Mouse (Mus musculus): ENCODE data around the gene Bex3. TPM values are rescaled to one million over a fixed set of nuclear protein-coding genes. Genes with fewer than 3 reads are reported as not detected.
"Not testable (repeated sequence)": the region's sequence is repeated elsewhere in the genome, so short reads cannot be mapped to it uniquely, and the experiment has no call there.

The Bex3 gene
- polyA plus RNA-seq (2015; fragmentation: Nextera tagmentation; extraction: Ambion mirVana) = 517 and 589 TPM in 2 replicates

DNA sequence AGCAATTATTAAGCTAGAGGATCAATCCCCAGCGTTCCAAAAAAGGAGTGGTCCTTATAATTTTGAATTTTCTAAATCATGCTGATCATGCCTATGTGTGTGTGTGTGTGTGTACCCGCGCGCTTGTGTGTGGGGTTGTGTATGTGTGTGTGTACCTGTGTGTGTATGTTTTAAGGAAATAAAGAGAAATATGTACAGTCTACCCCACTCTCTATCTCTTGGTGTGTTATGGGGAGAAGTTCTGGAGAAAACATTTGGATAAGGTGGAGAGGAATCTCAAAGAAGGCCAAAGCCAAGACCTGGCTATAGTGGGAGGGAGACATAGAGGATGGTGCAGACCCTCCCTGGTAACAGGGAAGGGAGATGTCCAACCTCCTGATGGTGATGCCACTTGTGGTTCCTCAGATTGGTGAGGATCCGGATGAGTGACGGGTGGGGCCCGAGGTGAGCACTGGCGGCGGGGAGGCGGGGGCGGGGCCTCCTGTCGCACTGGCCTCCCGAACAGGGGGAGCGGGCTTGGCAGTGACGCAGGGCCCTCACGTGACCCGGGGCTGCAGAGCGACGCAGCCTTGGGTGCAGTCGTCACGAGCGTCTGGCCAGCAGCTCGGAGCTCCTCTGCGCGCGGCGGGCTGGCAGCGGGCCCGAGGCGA is at the start of gene Bex3:
Gene Bex3, plus strand, starts transcription at position 511 of the 650 bp plus-strand sequence.
- Histone ChIP-seq H3K9ac (peak within 1 kb of the TSS; percentile 80), H3K4me1 (peaks cover 13% of the 10 kb centered on the region; the same call in 1 of the 2 replicates), H3K4me2 (peak within 1 kb of the TSS; percentile 65), H3K27ac (replicated peaks) (peak within 1 kb of the TSS; percentile 65), H3K4me3 (peak within 1 kb of the TSS; percentile 58)
- ATAC-seq (ENCODE audit: extremely low read depth, insufficient number of reproducible peaks, low FRiP score, low TSS enrichment) = peak; percentile 89
- not testable (repeated sequence) for H3K9me3 ChIP-seq; H3K27me3 ChIP-seq (replicated peaks); H3K36me3 ChIP-seq
- 56% methylated on average over 6 of the region's 30 CpGs for WGBS

DNA sequence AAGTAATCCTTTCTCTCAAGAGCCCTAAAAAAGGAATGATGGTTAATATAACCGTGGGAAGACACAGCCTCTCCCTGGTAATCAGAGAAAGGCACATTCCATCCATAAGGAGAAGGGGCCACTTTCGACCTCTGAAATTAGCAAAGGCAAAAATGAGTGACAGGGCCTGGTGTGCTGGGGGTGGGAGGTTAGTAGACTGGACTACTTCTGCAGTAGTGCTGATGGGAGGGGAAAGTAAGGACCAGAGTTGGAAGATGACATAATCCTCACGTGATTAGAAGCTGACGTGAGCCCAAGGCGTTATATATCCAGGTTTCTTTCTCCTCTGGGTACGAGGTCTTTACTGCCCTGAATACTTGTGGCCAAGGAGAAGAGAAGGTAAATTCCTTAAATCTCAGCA is 46.3 kb upstream of the Bex3 start:
- peak overlapping the region; percentile 39; the same call in 1 of the 2 replicates for H3K27ac ChIP-seq (replicated peaks)
- no peak for ATAC-seq (ENCODE audit: extremely low read depth, insufficient number of reproducible peaks, low FRiP score, low TSS enrichment)
- no peak overlapping the region for H3K4me2 ChIP-seq
- H3K4me1 ChIP-seq = peaks cover 8% of the 10 kb centered on the region; the same call in 1 of the 2 replicates
- WGBS = 25% methylated on average over 6 of the region's 6 CpGs
- no peaks in the 10 kb centered on the region for H3K36me3 ChIP-seq
- H3K9ac ChIP-seq = no peak overlapping the region
- H3K9me3 ChIP-seq = no peaks in the 10 kb centered on the region
- H3K4me3 ChIP-seq = no peak overlapping the region
- no peaks in the 10 kb centered on the region for H3K27me3 ChIP-seq (replicated peaks)

DNA sequence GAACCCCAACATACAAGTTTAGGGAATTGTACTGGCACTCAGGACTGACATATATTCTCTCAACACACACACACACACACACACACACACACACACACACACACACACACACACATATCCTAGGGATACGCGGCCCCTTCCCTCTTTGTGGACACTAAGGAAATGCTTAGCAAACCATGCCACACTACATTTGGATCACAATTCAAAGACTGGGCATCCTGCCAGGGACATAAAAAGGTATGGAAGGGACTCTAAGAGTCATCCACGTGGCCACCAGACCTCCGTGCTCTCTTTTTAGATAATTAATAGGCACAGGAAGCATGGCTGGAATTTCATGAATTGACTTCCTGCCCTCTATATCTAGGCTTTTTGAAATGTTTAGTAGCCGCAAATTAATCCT is 42.3 kb upstream of the Bex3 start:
- Histone ChIP-seq H3K9me3 (no peaks in the 10 kb centered on the region), H3K9ac (no peak overlapping the region), H3K36me3 (no peaks in the 10 kb centered on the region), H3K4me1 (peaks cover 8% of the 10 kb centered on the region; the same call in 1 of the 2 replicates), H3K4me2 (no peak overlapping the region), H3K27ac (replicated peaks) (0 out of 2 replicates have a peak overlapping the region, but pooled peaks have one; percentile 39), H3K27me3 (replicated peaks) (no peaks in the 10 kb centered on the region), H3K4me3 (no peak overlapping the region)
- 35% methylated on average over 5 of the region's 5 CpGs for WGBS
- ATAC-seq (ENCODE audit: extremely low read depth, insufficient number of reproducible peaks, low FRiP score, low TSS enrichment) = no peak; the same call in 1 of the 2 replicates

DNA sequence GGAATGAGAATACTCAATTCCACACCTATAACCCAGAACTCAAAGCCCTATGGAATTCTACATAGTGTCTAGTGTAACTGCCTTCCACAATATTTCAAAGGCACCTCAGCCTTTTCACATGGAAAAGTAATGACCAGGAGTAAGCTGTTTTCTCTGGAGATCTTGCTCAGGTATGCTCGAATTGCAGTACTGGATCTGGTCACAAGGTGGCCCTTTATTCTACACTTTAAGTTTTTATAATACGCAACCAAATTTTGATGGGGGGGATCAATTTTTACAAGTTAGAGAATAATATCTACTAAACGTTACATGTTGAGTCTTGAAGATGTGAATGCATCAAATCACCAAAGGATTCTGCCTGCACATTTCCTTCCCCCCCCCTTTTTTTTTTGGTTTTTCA is 31.9 kb upstream of the Bex3 start:
- H3K4me2 ChIP-seq = no peak overlapping the region
- H3K36me3 ChIP-seq = no peaks in the 10 kb centered on the region
- WGBS = 42% methylated on average over 3 of the region's 3 CpGs
- no peaks in the 10 kb centered on the region for H3K27me3 ChIP-seq (replicated peaks)
- no peak for ATAC-seq (ENCODE audit: extremely low read depth, insufficient number of reproducible peaks, low FRiP score, low TSS enrichment)
- H3K27ac ChIP-seq (replicated peaks) = no peak overlapping the region
- no peaks in the 10 kb centered on the region for H3K9me3 ChIP-seq
- H3K4me1 ChIP-seq = no peaks in the 10 kb centered on the region
- no peak overlapping the region for H3K9ac ChIP-seq
- H3K4me3 ChIP-seq = no peak overlapping the region

DNA sequence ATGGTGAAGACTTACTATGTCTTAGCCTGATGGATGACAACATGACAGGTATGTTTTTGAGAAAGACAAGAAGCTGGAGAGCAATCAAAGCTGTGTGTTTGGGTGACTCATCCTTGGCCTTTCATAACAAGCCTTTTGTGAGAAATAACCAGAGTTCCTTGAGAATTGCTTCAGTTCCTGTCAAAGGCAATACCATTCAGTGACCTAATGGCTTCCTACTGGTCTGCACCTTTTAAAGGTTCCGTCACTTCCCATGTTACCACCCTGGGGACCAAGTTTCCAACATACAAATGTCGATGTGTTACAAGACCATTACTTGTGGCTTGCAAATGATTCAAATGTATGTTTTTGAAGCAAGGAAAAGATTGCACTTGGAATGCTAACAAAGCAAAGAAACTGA is 26.9 kb upstream of the Bex3 start:
- H3K4me1 ChIP-seq = peaks cover 17% of the 10 kb centered on the region
- H3K27ac ChIP-seq (replicated peaks) = no peak overlapping the region
- WGBS = 76% methylated on average over 2 of the region's 2 CpGs
- no peak for ATAC-seq (ENCODE audit: extremely low read depth, insufficient number of reproducible peaks, low FRiP score, low TSS enrichment)
- peaks cover 14% of the 10 kb centered on the region for H3K36me3 ChIP-seq
- H3K9ac ChIP-seq = no peak overlapping the region
- no peaks in the 10 kb centered on the region for H3K27me3 ChIP-seq (replicated peaks)
- no peak overlapping the region for H3K4me3 ChIP-seq
- H3K4me2 ChIP-seq = no peak overlapping the region
- no peaks in the 10 kb centered on the region for H3K9me3 ChIP-seq

GRCm38 (mm10) chrX:136244574-136245229 is 25.4 kb upstream of the Bex3 start, which contains the start of gene Tceal9:
Gene Tceal9 (plus strand): TSS chrX:136245079.
- 15% methylated on average over 20 of the region's 20 CpGs for WGBS
- Histone ChIP-seq H3K27ac (replicated peaks) (peak within 1 kb of the TSS; percentile 89), H3K4me2 (peak within 1 kb of the TSS; percentile 66), H3K4me1 (peaks cover 20% of the 10 kb centered on the region), H3K9ac (peak within 1 kb of the TSS; percentile 88), H3K9me3 (no peaks in the 10 kb centered on the region), H3K4me3 (peak within 1 kb of the TSS; percentile 70), H3K27me3 (replicated peaks) (no peaks in the 10 kb centered on the region), H3K36me3 (peaks cover 14% of the 10 kb centered on the region)
- ATAC-seq (ENCODE audit: extremely low read depth, insufficient number of reproducible peaks, low FRiP score, low TSS enrichment) = peak; percentile 83

DNA sequence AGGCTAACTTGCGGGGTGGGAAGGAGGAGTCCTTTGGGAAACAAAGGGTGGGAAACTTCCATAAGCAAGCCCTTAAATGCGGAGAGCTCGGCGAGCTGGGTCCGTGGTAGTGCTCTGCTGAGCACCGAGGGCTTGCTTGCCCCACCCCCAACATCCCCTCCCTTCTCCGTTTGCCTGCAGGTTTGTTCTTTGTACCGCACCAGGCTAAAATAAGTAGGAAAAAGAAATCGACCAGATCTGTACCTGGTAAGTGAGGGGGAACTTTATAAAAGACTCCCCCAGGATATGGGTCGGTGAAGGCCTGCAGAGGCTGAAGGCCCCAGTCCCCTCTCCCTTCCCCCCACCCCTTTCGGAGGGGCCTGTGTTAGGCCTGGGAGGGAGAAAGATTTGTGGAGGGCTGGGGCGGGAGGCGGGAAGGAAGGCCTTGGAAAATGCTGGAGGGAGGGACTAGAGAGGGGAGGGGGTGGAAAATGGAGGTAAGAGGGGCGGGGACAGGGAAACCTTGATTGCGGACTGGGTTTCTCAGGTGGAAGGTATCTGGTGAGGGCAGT is 24.5 kb upstream of the Bex3 start:
- 14% methylated on average over 13 of the region's 15 CpGs for WGBS
- no peaks in the 10 kb centered on the region for H3K9me3 ChIP-seq
- peak; percentile 70; the same call in 1 of the 2 replicates for ATAC-seq (ENCODE audit: extremely low read depth, insufficient number of reproducible peaks, low FRiP score, low TSS enrichment)
- peak overlapping the region; percentile 70 for H3K4me3 ChIP-seq
- H3K9ac ChIP-seq = peak overlapping the region; percentile 88
- H3K27me3 ChIP-seq (replicated peaks) = no peaks in the 10 kb centered on the region
- peak overlapping the region; percentile 89 for H3K27ac ChIP-seq (replicated peaks)
- H3K36me3 ChIP-seq = peaks cover 14% of the 10 kb centered on the region
- H3K4me2 ChIP-seq = peak overlapping the region; percentile 66
- peaks cover 20% of the 10 kb centered on the region for H3K4me1 ChIP-seq

DNA sequence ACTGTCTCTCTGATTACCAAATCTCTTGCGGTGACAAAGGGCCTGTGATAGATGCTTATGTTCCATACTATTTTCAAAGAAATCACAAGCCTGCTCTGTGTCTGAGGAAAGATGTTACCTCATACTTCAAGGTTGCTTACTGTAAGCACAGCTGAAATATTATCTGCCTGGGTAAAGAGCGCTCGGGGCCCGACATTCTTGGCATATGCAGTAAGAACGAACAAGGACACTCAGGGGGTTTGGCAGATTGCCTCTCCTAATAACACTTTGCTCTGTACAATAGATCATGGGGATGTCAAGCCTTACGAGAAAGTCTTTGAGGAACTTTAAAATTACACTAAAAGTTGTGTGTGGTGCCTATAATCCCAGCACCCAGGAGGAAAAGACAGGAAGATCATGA is 21.2 kb upstream of the Bex3 start:
- H3K4me1 ChIP-seq = peaks cover 20% of the 10 kb centered on the region
- 43% methylated on average over 6 of the region's 6 CpGs for WGBS
- peaks cover 14% of the 10 kb centered on the region for H3K36me3 ChIP-seq
- peak overlapping the region; percentile 12; the same call in 1 of the 2 replicates for H3K27ac ChIP-seq (replicated peaks)
- no peak overlapping the region for H3K4me3 ChIP-seq
- no peak overlapping the region for H3K4me2 ChIP-seq
- H3K27me3 ChIP-seq (replicated peaks) = no peaks in the 10 kb centered on the region
- H3K9ac ChIP-seq = no peak overlapping the region; the same call in 1 of the 2 replicates
- no peak for ATAC-seq (ENCODE audit: extremely low read depth, insufficient number of reproducible peaks, low FRiP score, low TSS enrichment)
- no peaks in the 10 kb centered on the region for H3K9me3 ChIP-seq

DNA sequence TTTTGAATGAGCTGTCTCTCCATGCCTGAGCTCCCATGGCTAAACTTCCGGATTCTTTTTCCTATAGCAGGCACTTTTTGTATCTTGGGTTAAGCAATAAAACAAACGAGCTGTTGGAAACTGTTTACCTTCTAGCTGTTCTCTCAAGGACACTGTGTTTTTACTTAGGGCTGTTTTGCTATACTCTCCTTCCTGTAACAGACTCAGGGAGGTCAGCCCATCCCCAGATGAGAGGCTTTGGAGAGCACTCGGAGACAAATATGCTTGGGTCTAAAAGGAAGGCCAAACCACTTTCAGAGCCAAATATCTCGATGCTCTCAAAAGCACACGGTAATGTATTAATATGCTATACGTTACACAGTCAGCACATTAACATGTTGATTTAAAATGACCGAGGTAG is 20.4 kb upstream of the Bex3 start:
- Histone ChIP-seq H3K36me3 (peaks cover 14% of the 10 kb centered on the region), H3K9me3 (no peaks in the 10 kb centered on the region), H3K27ac (replicated peaks) (no peak overlapping the region), H3K4me3 (no peak overlapping the region), H3K4me2 (no peak overlapping the region), H3K4me1 (peaks cover 19% of the 10 kb centered on the region), H3K9ac (no peak overlapping the region), H3K27me3 (replicated peaks) (no peaks in the 10 kb centered on the region)
- no peak for ATAC-seq (ENCODE audit: extremely low read depth, insufficient number of reproducible peaks, low FRiP score, low TSS enrichment)
- WGBS = 68% methylated on average over 7 of the region's 7 CpGs

DNA sequence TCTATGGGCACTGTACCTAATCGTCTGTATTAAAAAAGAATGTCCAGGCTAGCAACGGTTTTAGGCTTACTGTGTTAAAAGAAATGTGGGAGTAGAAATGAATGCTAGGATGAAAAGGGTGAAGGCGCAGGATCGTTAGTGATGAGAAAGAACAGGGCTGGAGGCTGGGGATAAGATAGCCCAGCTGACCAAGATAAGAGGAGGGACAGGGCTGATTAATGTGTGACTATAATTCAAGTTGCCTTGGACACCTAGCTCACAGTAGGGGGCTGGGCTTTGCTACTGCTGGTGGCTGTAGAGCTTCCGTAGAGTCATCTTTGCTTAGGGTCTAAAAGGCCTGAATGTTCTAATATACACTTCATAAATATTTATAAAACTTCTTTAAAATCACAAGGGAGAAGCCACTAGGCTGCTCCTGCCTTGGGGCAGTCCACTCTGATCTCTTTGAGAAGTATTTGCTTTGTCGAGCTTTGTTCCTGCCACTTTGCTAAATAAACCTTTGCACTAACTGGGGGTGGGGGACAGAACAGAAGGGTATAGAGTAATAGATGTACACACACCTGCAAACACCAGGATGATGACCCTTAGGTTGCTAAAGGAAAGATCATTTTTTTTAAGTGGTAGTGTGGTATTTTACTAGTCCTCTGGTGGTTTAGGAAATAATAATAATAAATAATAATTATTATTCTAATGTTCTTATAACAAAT is 17.9 kb upstream of the Bex3 start:
- 33% methylated on average over 6 of the region's 6 CpGs for WGBS
- Histone ChIP-seq H3K36me3 (peaks cover 9% of the 10 kb centered on the region), H3K4me3 (no peak overlapping the region), H3K27me3 (replicated peaks) (no peaks in the 10 kb centered on the region), H3K4me1 (peaks cover 23% of the 10 kb centered on the region), H3K4me2 (no peak overlapping the region), H3K9ac (no peak overlapping the region), H3K9me3 (no peaks in the 10 kb centered on the region), H3K27ac (replicated peaks) (peak overlapping the region; percentile 28)
- ATAC-seq (ENCODE audit: extremely low read depth, insufficient number of reproducible peaks, low FRiP score, low TSS enrichment) = no peak

DNA sequence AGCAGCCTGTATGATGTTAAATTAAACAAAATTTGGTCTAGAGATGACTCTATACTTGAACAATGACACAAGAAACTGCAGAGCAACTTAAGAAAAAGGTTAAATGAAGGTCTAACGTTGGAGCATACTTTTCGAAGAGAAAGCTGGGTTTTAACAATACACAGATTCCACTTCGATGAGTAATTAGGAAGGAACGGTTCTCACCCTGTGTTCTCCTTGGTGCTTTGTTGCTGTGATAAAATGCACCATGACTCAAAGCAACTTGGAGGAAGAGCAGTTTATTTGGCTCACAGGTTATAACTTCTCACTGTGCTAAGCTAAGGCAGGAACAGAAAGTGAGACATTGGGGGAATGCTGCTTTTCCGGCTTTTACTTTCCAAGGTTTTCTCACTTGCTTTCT is 2.3 kb upstream of the Bex3 start:
- peaks cover 13% of the 10 kb centered on the region; the same call in 1 of the 2 replicates for H3K4me1 ChIP-seq
- no peaks in the 10 kb centered on the region for H3K27me3 ChIP-seq (replicated peaks)
- ATAC-seq (ENCODE audit: extremely low read depth, insufficient number of reproducible peaks, low FRiP score, low TSS enrichment) = no peak
- WGBS = 53% methylated on average over 5 of the region's 5 CpGs
- no peak overlapping the region for H3K9ac ChIP-seq
- no peaks in the 10 kb centered on the region for H3K9me3 ChIP-seq
- no peak overlapping the region for H3K4me2 ChIP-seq
- no peak overlapping the region for H3K27ac ChIP-seq (replicated peaks)
- H3K36me3 ChIP-seq = peaks cover 6% of the 10 kb centered on the region
- H3K4me3 ChIP-seq = no peak overlapping the region

Measured in heart, embryonic 13.5 days (tissue).